Mouse (Mus musculus) heart, postnatal 0 days (tissue): ENCODE results near the gene Zmynd12. TPM values are rescaled to one million over a fixed set of nuclear protein-coding genes. Genes with fewer than 3 reads are reported as not detected.

Source experiments
- ATAC-seq: fragments of 200-750 bp; cut with Nextera tagmentation; 2 replicates; pipeline ENCODE4 v1.8.0; 2017; ENCODE audit warnings: low read depth, moderate number of reproducible peaks, moderate library complexity; ENCODE audit not compliant: insufficient read depth
- DNase-seq: peaks from one replicate; pipeline ENCODE4 v3.0.0-alpha.2; 2016; ENCODE audit warnings: low spot score
- H3K27ac ChIP-seq: fragments of 300-500 bp; sonication (generic); 2 replicates; pipeline ENCODE4 v1.5.1; 2014; ENCODE audit warnings: low read depth, mild to moderate bottlenecking
- H3K27me3 ChIP-seq: fragments of 300-500 bp; sonication (generic); 2 replicates; pipeline ENCODE4 v1.6.1; 2014; ENCODE audit warnings: low read length, mixed read lengths; ENCODE audit not compliant: control insufficient read depth, insufficient read depth
- H3K36me3 ChIP-seq: fragments of 300-500 bp; sonication (generic); replicated peaks from 2 replicates; pipeline ENCODE4 v1.6.1; 2014; ENCODE audit warnings: low read length, mixed read lengths; ENCODE audit not compliant: control insufficient read depth, insufficient read depth
- H3K4me1 ChIP-seq: fragments of 300-500 bp; sonication (generic); 2 replicates; pipeline ENCODE4 v1.6.1; 2014; ENCODE audit warnings: antibody characterized with exemption; ENCODE audit not compliant: control insufficient read depth, insufficient read depth
- H3K4me2 ChIP-seq: fragments of 300-500 bp; sonication (generic); 2 replicates; pipeline ENCODE4 v1.6.1; 2014; ENCODE audit warnings: low read depth, mild to moderate bottlenecking, low read length, moderate library complexity
- H3K4me3 ChIP-seq: fragments of 300-500 bp; sonication (generic); 2 replicates; pipeline ENCODE4 v1.5.1; 2014; ENCODE audit warnings: low read depth, low read length
- H3K9ac ChIP-seq: fragments of 300-500 bp; sonication (generic); replicated peaks from 2 replicates; pipeline ENCODE4 v1.6.1; 2014; ENCODE audit warnings: low read depth, low read length, mixed read lengths
- H3K9me3 ChIP-seq: fragments of 300-500 bp; sonication (generic); replicated peaks from 2 replicates; pipeline ENCODE4 v1.6.1; 2016; ENCODE audit warnings: low read length; ENCODE audit not compliant: control insufficient read depth
- CTCF ChIP-seq: IDR thresholded peaks from 2 replicates; pipeline ENCODE4 v1.5.1; 2016; ENCODE audit warnings: antibody characterized with exemption, control low read depth, low read depth
- EP300 ChIP-seq: IDR thresholded peaks from 2 replicates; pipeline ENCODE4 v1.6.1; 2016; ENCODE audit warnings: antibody characterized with exemption, low read depth
- WGBS: fragments of 180-500 bp; shearing (Covaris S2); extraction: QIAGEN DNeasy Blood & Tissue Kit; methylation state at CpG from one replicate; pipeline ENCODE4 v1.1.7; 2014; 5-methylcytosine and 5-hydroxymethylcytosine counted together
- polyA plus RNA-seq: library from polyadenylated mRNA; unstranded; fragments of >200 nt; fragmentation: Nextera tagmentation; extraction: Ambion mirVana; gene quantifications from 2 replicates; pipeline ENCODE4 v1.2.1, GENCODE M21; 2015
- total RNA-seq: library from RNA; depleted of rRNA; stranded (reverse); fragments of >200 nt; gene quantifications from 2 replicates; pipeline ENCODE4 v1.2.3, GENCODE M21; 2014; ENCODE audit warnings: low replicate concordance

Zmynd12 gene
- total and polyA plus RNA-seq, 2 experiments from 2014 or later, result 0.37 TPM; not detected in 1

- Histone ChIP-seq H3K9me3 (no peaks in the 10 kb centered on the region), H3K9ac (no peak overlapping the region), H3K4me1 (no peaks in the 10 kb centered on the region), H3K27me3 (no peaks in the 10 kb centered on the region), H3K4me2 (no peak overlapping the region), H3K4me3 (no peak overlapping the region), H3K27ac (no peak overlapping the region), H3K36me3 (no peaks in the 10 kb centered on the region)
- TF ChIP-seq CTCF (no peak), EP300 (no peak)
- ATAC-seq (no peak), DNase-seq (no peak)
- 67% methylated on average over 3 of the region's 3 CpGs for WGBS
These were observed 25.2 kb downstream of the Zmynd12 start for GRCm38 (mm10) chr4:119447786-119448185.

GRCm38 (mm10) chr4:119450436-119450835 lies 27.8 kb downstream of the Zmynd12 start:
- 63% methylated on average over 7 of the region's 7 CpGs for WGBS
- Histone ChIP-seq H3K9ac (no peak overlapping the region), H3K4me2 (no peak overlapping the region), H3K27me3 (no peaks in the 10 kb centered on the region), H3K4me1 (0 out of 2 replicates have a peak, but pooled peaks cover 3% of the 10 kb centered on the region), H3K27ac (no peak overlapping the region), H3K36me3 (no peaks in the 10 kb centered on the region), H3K9me3 (no peaks in the 10 kb centered on the region), H3K4me3 (no peak overlapping the region)
- no peak for TF ChIP-seq CTCF
- no peak for TF ChIP-seq EP300
- DNase-seq (no peak), ATAC-seq (no peak)

- Histone ChIP-seq H3K4me3 (no peak overlapping the region), H3K4me2 (no peak overlapping the region), H3K27ac (no peak overlapping the region), H3K9ac (no peak overlapping the region), H3K27me3 (no peaks in the 10 kb centered on the region), H3K9me3 (no peaks in the 10 kb centered on the region), H3K4me1 (0 out of 2 replicates have a peak, but pooled peaks cover 3% of the 10 kb centered on the region), H3K36me3 (no peaks in the 10 kb centered on the region)
- no peak for TF ChIP-seq CTCF
- TF ChIP-seq EP300, result no peak
- DNase-seq (no peak), ATAC-seq (no peak)
- WGBS, result 50% methylated on average over 5 of the region's 5 CpGs
These were observed 30.5 kb downstream of the Zmynd12 start for GRCm38 (mm10) chr4:119453128-119453527.

GRCm38 (mm10) chr4:119453533-119453932 lies 30.9 kb downstream of the Zmynd12 start:
- H3K9me3 ChIP-seq, result no peaks in the 10 kb centered on the region
- H3K27ac ChIP-seq, result no peak overlapping the region
- no peak overlapping the region for H3K4me3 ChIP-seq
- H3K27me3 ChIP-seq, result no peaks in the 10 kb centered on the region
- WGBS, result 18% methylated on average over 6 of the region's 6 CpGs
- H3K36me3 ChIP-seq, result no peaks in the 10 kb centered on the region
- TF ChIP-seq CTCF, result no peak
- TF ChIP-seq EP300, result no peak
- ATAC-seq, result no peak
- H3K4me2 ChIP-seq, result no peak overlapping the region
- H3K4me1 ChIP-seq, result 0 out of 2 replicates have a peak, but pooled peaks cover 3% of the 10 kb centered on the region
- no peak overlapping the region for H3K9ac ChIP-seq
- no peak for DNase-seq

GRCm38 (mm10) chr4:119460296-119460695 lies 37.7 kb downstream of the Zmynd12 start:
- no peaks in the 10 kb centered on the region for H3K36me3 ChIP-seq
- TF ChIP-seq CTCF (peak; percentile 50), EP300 (no peak)
- DNase-seq, result peak; percentile 59
- H3K4me3 ChIP-seq, result no peak overlapping the region
- peaks cover 9% of the 10 kb centered on the region; the same call in 1 of the 2 replicates for H3K4me1 ChIP-seq
- H3K9ac ChIP-seq, result no peak overlapping the region
- H3K27ac ChIP-seq, result peak overlapping the region; percentile 62
- 44% methylated on average over 5 of the region's 5 CpGs for WGBS
- no peak for ATAC-seq
- H3K9me3 ChIP-seq, result no peaks in the 10 kb centered on the region
- H3K27me3 ChIP-seq, result no peaks in the 10 kb centered on the region
- no peak overlapping the region for H3K4me2 ChIP-seq

GRCm38 (mm10) chr4:119460728-119461141 lies 38.1 kb downstream of the Zmynd12 start:
- DNase-seq (peak; percentile 79), ATAC-seq (peak; percentile 61)
- Histone ChIP-seq H3K36me3 (no peaks in the 10 kb centered on the region), H3K27me3 (no peaks in the 10 kb centered on the region), H3K9ac (no peak overlapping the region), H3K4me2 (no peak overlapping the region), H3K4me3 (no peak overlapping the region), H3K4me1 (peaks cover 9% of the 10 kb centered on the region; the same call in 1 of the 2 replicates), H3K27ac (peak overlapping the region; percentile 62), H3K9me3 (no peaks in the 10 kb centered on the region)
- WGBS, result 25% methylated on average over 8 of the region's 8 CpGs
- TF ChIP-seq CTCF (no peak), EP300 (no peak)
